Mouse (Mus musculus) embryonic facial prominence, embryonic 11.5 days (tissue): ENCODE measurements around the gene Neu3. TPM values are rescaled to one million over a fixed set of nuclear protein-coding genes. Genes with fewer than 3 reads are reported as not detected.
"Not testable (repeated sequence)": the region's sequence is repeated elsewhere in the genome, so short reads cannot be mapped to it uniquely, and the experiment has no call there.

ENCODE experiments used
- ATAC-seq: fragments of 200-750 bp; cut with Nextera tagmentation; replicated peaks from 2 replicates; pipeline ENCODE4 v1.8.0; 2017; ENCODE audit warnings: low read depth; ENCODE audit not compliant: insufficient number of reproducible peaks, low FRiP score, low TSS enrichment
- DNase-seq: peaks from one replicate; pipeline ENCODE4 v3.0.0-alpha.2; 2015; ENCODE audit warnings: low spot score
- H3K27ac ChIP-seq: fragments of 300-500 bp; sonication (generic); replicated peaks from 2 replicates; pipeline ENCODE4 v1.5.1; 2014; ENCODE audit warnings: mild to moderate bottlenecking, low read depth, low read length, control low read depth
- H3K27me3 ChIP-seq: fragments of 300-500 bp; sonication (generic); 2 replicates; pipeline ENCODE4 v1.6.1; 2014; ENCODE audit warnings: mild to moderate bottlenecking, low read length, moderate library complexity, mixed read lengths; ENCODE audit not compliant: control insufficient read depth, insufficient read depth
- H3K36me3 ChIP-seq: fragments of 300-500 bp; sonication (generic); replicated peaks from 2 replicates; pipeline ENCODE4 v1.6.1; 2014; ENCODE audit warnings: low read depth, mild to moderate bottlenecking, low read length, moderate library complexity, mixed read lengths; ENCODE audit not compliant: control insufficient read depth, insufficient read depth
- H3K4me1 ChIP-seq: fragments of 300-500 bp; sonication (generic); 2 replicates; pipeline ENCODE4 v1.6.1; 2014; ENCODE audit warnings: low read length, mixed read lengths; ENCODE audit not compliant: control insufficient read depth, insufficient read depth
- H3K4me2 ChIP-seq: fragments of 300-500 bp; sonication (generic); 2 replicates; pipeline ENCODE4 v1.6.1; 2014; ENCODE audit warnings: low read depth, mild to moderate bottlenecking, control low read depth, low read length, moderate library complexity
- H3K4me3 ChIP-seq: fragments of 300-500 bp; sonication (generic); 2 replicates; pipeline ENCODE4 v1.5.1; 2014; ENCODE audit warnings: low read depth, low read length, control low read depth
- H3K9ac ChIP-seq: fragments of 300-500 bp; sonication (generic); replicated peaks from 2 replicates; pipeline ENCODE4 v1.6.1; 2014; ENCODE audit warnings: mild to moderate bottlenecking, control low read depth, low read length
- H3K9me3 ChIP-seq: fragments of 300-500 bp; sonication (generic); replicated peaks from 2 replicates; pipeline ENCODE4 v1.6.1; 2016; ENCODE audit warnings: mild to moderate bottlenecking, low read length, inconsistent platforms, mixed read lengths; ENCODE audit not compliant: control insufficient read depth
- WGBS: fragments of 180-500 bp; shearing (Covaris S2); extraction: QIAGEN DNeasy Blood & Tissue Kit; methylation state at CpG from one replicate; pipeline ENCODE4 v1.1.7; 2014; 5-methylcytosine and 5-hydroxymethylcytosine counted together
- polyA plus RNA-seq: library from polyadenylated mRNA; unstranded; fragments of >200 nt; fragmentation: Nextera tagmentation; extraction: Ambion mirVana; gene quantifications from 2 replicates; pipeline ENCODE4 v1.2.1, GENCODE M21; 2014

Gene Neu3
- polyA plus RNA-seq, 1 experiment from 2014 or later = 1.7 TPM

DNA sequence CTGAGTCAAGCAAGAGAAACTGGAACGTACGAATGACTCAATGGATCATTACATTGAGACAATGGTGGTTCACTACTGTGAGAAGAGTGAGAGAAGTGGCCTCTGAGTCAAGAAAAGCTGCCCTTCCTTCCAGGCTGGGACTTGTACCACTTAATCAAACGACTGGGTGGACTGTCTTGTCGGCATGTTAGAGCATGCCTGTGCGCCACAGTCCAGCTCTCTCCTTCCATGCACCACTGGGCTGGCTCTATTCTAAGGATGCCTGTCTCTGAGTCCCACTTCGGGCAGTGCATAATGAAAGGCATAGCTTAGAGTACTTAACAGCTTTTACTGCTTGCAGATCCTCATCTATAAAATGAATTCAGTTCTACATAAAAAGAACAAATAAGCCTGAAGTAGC, 2.1 kb downstream of the Neu3 start:
- no peaks in the 10 kb centered on the region for H3K9me3 ChIP-seq
- no peak overlapping the region for H3K9ac ChIP-seq
- DNase-seq (no peak), ATAC-seq (no peak)
- H3K27ac ChIP-seq = no peak overlapping the region
- no peak overlapping the region for H3K4me3 ChIP-seq
- H3K4me2 ChIP-seq = no peak overlapping the region
- no peaks in the 10 kb centered on the region for H3K36me3 ChIP-seq
- no peaks in the 10 kb centered on the region for H3K4me1 ChIP-seq
- 71% methylated on average over 6 of the region's 6 CpGs for WGBS
- no peaks in the 10 kb centered on the region for H3K27me3 ChIP-seq

DNA sequence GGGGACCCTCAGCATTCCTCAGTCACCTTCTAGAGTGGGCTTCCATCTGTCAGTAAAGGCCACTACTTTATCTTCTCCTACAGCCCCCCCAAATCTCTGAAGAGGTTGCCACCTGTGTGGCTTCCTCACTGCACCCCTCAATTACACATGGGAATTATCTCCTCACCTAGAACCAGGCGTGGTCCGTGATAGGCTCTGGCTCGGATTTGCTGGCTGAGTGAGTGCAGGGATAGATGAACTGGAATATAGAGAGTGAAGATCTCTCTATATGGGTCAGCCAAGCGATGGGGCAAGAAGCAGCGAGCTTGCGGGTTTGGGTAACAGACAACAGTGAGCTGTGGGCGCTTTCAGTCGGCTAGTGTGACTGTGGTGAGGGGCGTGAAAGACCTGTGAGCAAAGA, 2.7 kb downstream of the Neu3 start:
- ATAC-seq (no peak), DNase-seq (no peak)
- Histone ChIP-seq H3K4me2 (no peak overlapping the region), H3K9me3 (no peaks in the 10 kb centered on the region), H3K9ac (no peak overlapping the region), H3K4me3 (no peak overlapping the region), H3K4me1 (no peaks in the 10 kb centered on the region), H3K27ac (no peak overlapping the region), H3K36me3 (no peaks in the 10 kb centered on the region), H3K27me3 (no peaks in the 10 kb centered on the region)
- 87% methylated on average over 9 of the region's 9 CpGs for WGBS

DNA sequence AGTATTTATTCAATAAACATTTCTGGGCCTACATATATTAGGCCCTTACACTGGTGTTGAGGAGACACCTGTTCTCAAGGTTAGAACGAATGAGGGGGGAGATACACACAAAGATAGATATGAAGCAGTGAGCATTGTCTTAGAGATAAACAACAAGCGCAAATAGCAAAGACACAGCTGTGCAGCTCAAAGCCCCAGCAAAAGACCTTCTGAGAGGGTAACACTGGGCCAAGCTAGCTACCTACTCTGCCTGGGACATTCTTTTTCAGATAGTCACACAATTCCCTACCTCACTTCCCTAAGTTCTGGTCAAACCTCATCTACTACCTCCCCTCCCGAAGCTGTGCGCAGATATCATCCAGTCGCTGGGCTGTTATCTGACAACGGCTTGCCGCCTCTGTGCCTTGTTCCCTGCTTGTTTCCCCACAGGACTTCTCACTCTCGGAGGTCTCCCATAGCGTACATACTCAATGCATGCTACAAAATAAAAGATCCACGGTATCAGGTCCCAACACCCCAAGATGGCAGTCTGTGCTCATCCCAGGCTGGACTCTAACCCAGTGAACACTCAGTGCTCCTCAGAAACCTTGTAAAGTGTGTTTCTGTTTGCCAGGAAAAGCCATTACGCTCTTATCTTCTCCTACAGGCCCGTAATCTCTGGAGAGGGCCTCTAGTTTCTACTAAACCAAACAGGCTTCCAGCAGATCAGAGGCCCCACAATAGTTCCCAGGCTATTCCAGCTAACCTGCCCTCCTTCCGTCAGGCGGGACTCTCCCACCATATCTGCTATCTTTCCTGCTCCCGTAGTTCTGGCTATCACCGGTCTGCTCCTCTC, 3.4 kb downstream of the Neu3 start:
- Histone ChIP-seq H3K9me3 (no peaks in the 10 kb centered on the region), H3K36me3 (no peaks in the 10 kb centered on the region), H3K4me1 (no peaks in the 10 kb centered on the region), H3K4me3 (no peak overlapping the region), H3K27me3 (no peaks in the 10 kb centered on the region), H3K9ac (no peak overlapping the region), H3K4me2 (no peak overlapping the region), H3K27ac (no peak overlapping the region)
- DNase-seq (no peak), ATAC-seq (no peak)
- WGBS = 84% methylated on average over 16 of the region's 16 CpGs

DNA sequence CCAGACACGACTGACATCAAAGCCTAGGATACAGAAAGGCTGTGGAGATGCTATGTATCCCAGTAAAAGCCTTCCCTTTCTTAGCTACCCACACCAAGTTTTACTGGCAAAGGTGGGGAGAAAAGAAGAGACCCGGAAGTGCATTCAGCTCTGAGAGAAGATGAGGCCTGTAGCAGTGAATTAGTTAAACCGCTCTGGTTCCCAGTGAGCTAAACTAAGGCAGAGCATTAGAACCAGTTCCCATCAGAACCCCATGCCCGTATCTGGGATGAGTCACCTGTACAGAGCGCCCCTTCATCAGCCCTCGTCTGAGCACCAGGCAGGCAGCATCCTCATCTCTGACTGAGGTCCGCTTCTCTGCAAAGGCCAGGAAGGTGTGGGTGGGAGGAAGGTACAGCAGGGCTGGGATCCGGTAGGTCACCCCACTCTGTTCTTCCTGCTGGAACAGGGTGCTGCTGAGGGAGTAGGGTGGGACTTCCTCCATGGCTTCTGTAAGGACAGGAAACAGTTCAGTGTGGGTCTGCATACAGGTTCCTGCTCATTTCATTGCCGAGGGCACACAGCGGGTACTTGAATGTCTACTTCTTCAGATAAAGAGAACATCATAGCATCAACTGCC, 5.1 kb downstream of the Neu3 start:
- Histone ChIP-seq H3K27me3 (no peaks in the 10 kb centered on the region), H3K36me3 (no peaks in the 10 kb centered on the region), H3K4me2 (no peak overlapping the region), H3K27ac (no peak overlapping the region), H3K9me3 (no peaks in the 10 kb centered on the region), H3K4me3 (no peak overlapping the region), H3K9ac (no peak overlapping the region), H3K4me1 (no peaks in the 10 kb centered on the region)
- no peak for DNase-seq
- 85% methylated on average over 10 of the region's 10 CpGs for WGBS
- ATAC-seq = no peak

DNA sequence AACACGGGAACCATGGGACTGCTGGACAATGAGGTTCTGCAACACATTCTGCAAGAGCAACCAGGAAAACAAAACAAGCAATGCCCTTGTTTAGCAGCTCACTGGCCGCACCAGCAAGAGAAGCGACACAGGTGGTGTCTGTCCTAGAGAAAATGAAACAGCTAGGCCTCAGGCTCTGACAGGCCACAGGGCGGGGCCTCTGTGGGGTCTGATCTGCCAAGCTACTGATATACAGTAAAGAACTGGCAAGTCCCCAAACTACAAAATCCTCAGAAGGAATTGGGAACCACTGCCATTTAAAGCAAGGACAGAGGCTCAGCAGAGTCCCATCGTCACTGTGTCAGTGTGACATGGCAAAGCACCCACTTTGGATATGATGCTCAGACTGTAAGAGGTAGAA, 5.8 kb downstream of the Neu3 start:
- H3K4me1 ChIP-seq = no peaks in the 10 kb centered on the region
- H3K9me3 ChIP-seq = no peaks in the 10 kb centered on the region
- no peak overlapping the region for H3K4me2 ChIP-seq
- no peaks in the 10 kb centered on the region for H3K36me3 ChIP-seq
- WGBS = 87% methylated on average over 5 of the region's 5 CpGs
- no peak for ATAC-seq
- no peak overlapping the region for H3K9ac ChIP-seq
- no peak overlapping the region for H3K27ac ChIP-seq
- DNase-seq = no peak
- no peak overlapping the region for H3K4me3 ChIP-seq
- H3K27me3 ChIP-seq = no peaks in the 10 kb centered on the region

DNA sequence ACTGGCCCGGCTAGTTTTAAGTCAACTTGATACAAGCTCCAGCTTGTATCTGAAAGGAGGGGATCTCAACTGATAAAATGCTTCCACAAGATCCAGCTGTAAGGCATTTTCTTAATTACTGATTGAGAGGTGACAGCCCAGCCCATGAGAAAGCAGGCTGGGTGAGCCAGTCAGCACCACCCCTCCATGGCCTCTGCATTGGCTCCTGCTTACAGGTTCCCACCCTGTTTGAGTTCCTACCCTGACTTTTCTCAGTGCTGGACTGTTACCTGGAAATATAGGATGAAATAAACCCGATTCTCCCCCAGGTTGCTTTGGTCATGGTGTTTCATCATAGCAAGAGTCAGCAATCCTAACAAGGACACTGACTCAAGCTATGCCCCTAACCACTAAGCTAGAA, 6.3 kb downstream of the Neu3 start:
- no peak overlapping the region for H3K4me2 ChIP-seq

DNA sequence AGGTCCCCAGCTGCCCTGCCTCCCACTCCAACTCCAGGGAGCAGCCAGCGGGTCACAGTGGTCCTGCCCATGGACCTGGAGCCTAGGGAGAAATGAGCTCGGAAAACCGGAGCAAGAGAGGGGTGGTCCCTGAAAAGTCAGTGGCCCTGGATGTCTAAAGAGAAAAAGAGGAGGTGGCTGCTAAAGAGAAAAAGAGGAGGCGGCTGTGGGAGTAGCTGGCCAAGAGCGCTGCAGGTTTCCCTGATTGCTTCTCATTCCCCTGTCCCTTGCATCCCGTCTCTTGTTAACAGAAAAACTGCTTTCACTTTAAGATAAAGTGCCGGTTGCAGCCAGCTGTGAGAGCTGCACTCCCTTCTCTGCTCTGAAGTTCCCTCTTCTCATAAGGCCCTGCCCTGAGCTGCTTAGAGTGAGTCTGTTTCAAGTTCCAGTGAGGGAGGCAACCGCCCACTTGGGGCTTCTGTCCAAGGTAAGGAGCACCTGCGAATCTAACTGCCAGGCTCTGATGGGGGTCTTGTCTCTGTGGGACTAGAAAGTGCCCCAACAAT, 10.0 kb downstream of the Neu3 start:
- not testable (repeated sequence) for H3K4me3 ChIP-seq, H3K4me2 ChIP-seq, H3K27ac ChIP-seq, H3K9me3 ChIP-seq, ATAC-seq, DNase-seq, H3K4me1 ChIP-seq, H3K9ac ChIP-seq, H3K36me3 ChIP-seq, H3K27me3 ChIP-seq
- WGBS = 15% methylated on average over 9 of the region's 9 CpGs

More for the DNA sequence above, 6.3 kb downstream of the Neu3 start:
- H3K4me1 ChIP-seq = no peaks in the 10 kb centered on the region
- H3K4me3 ChIP-seq = no peak overlapping the region
- no peaks in the 10 kb centered on the region for H3K9me3 ChIP-seq
- WGBS = 80% methylated on average over 2 of the region's 2 CpGs
- ATAC-seq = no peak
- no peak overlapping the region for H3K9ac ChIP-seq
- H3K36me3 ChIP-seq = no peaks in the 10 kb centered on the region
- no peaks in the 10 kb centered on the region for H3K27me3 ChIP-seq
- no peak for DNase-seq
- no peak overlapping the region for H3K27ac ChIP-seq

DNA sequence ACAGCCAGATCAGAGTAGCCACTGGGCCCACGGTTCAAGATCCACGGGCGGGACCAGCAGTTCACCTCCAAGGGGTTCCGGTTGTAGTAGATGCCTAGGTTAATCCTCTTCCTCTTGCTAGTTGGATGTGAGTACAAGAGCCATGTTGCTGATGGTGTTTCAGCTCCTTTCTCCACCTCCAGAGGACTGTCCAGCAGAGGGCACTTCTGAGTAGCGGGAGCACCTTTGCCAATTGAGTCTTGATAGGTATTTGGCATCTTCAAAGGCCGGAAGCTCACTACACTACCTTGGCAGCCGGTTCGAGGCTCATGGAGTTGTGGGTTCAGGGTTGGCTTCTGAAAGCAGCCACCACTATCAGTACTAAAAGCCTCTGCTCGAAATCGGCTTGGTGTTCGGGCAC, 14.8 kb downstream of the Neu3 start:
- Histone ChIP-seq H3K36me3 (no peaks in the 10 kb centered on the region), H3K4me1 (no peaks in the 10 kb centered on the region), H3K4me2 (no peak overlapping the region), H3K9me3 (no peaks in the 10 kb centered on the region), H3K27ac (no peak overlapping the region), H3K9ac (no peak overlapping the region), H3K4me3 (no peak overlapping the region), H3K27me3 (no peaks in the 10 kb centered on the region)
- WGBS = 87% methylated on average over 11 of the region's 11 CpGs
- DNase-seq (no peak), ATAC-seq (no peak)
